Mouse (Mus musculus) limb, embryonic 12.5 days (tissue): ENCODE data around the gene Chd2. TPM values are rescaled to one million over a fixed set of nuclear protein-coding genes. Genes with fewer than 3 reads are reported as not detected.

Experiments used
- ATAC-seq: fragments of 200-750 bp; cut with Nextera tagmentation; 2 replicates; pipeline ENCODE4 v1.8.0; 2017; ENCODE audit warnings: low read depth, moderate TSS enrichment; ENCODE audit not compliant: insufficient number of reproducible peaks, insufficient read depth, low FRiP score, low TSS enrichment
- H3K27ac ChIP-seq: fragments of 300-500 bp; sonication (generic); 2 replicates; pipeline ENCODE4 v1.5.1; 2016; ENCODE audit warnings: mild to moderate bottlenecking, moderate library complexity
- H3K27me3 ChIP-seq: fragments of 300-500 bp; sonication (generic); 2 replicates; pipeline ENCODE4 v1.6.1; 2016; ENCODE audit warnings: mild to moderate bottlenecking, moderate library complexity
- H3K36me3 ChIP-seq: fragments of 300-500 bp; sonication (generic); 2 replicates; pipeline ENCODE4 v1.6.1; 2016; ENCODE audit warnings: mild to moderate bottlenecking, moderate library complexity
- H3K4me1 ChIP-seq: fragments of 300-500 bp; sonication (generic); replicated peaks from 2 replicates; pipeline ENCODE4 v1.6.1; 2016
- H3K4me2 ChIP-seq: fragments of 300-500 bp; sonication (generic); 2 replicates; pipeline ENCODE4 v1.6.1; 2016; ENCODE audit warnings: mild to moderate bottlenecking, moderate library complexity
- H3K4me3 ChIP-seq: fragments of 300-500 bp; sonication (generic); replicated peaks from 2 replicates; pipeline ENCODE4 v1.5.1; 2016; ENCODE audit warnings: mild to moderate bottlenecking
- H3K9ac ChIP-seq: fragments of 300-500 bp; sonication (generic); replicated peaks from 2 replicates; pipeline ENCODE4 v1.6.1; 2016; ENCODE audit warnings: mild to moderate bottlenecking, moderate library complexity
- H3K9me3 ChIP-seq: fragments of 300-500 bp; sonication (generic); 2 replicates; pipeline ENCODE4 v1.6.1; 2016; ENCODE audit warnings: mild to moderate bottlenecking, moderate library complexity
- WGBS: fragments of 180-500 bp; shearing (Covaris S2); methylation state at CpG from one replicate; pipeline ENCODE4 v1.1.7; 2016; 5-methylcytosine and 5-hydroxymethylcytosine counted together
- polyA plus RNA-seq: library from polyadenylated mRNA; unstranded; fragments of >200 nt; fragmentation: Nextera tagmentation; extraction: Ambion mirVana; gene quantifications from 2 replicates; pipeline ENCODE4 v1.2.1, GENCODE M21; 2016

The Chd2 gene
- polyA plus RNA-seq, 1 experiment from 2014 or later = 70.3 TPM

GRCm38 (mm10) chr7:73478157-73479058 is 63.2 kb downstream of the Chd2 start:
- no peaks in the 10 kb centered on the region for H3K9me3 ChIP-seq
- H3K4me1 ChIP-seq = no peaks in the 10 kb centered on the region
- H3K9ac ChIP-seq = no peak overlapping the region
- H3K27me3 ChIP-seq = no peaks in the 10 kb centered on the region
- WGBS = 86% methylated on average over 11 of the region's 11 CpGs
- no peak overlapping the region for H3K4me2 ChIP-seq
- no peak overlapping the region for H3K4me3 ChIP-seq
- ATAC-seq = no peak
- peaks cover 97% of the 10 kb centered on the region for H3K36me3 ChIP-seq
- no peak overlapping the region for H3K27ac ChIP-seq

GRCm38 (mm10) chr7:73467741-73468140 is 73.9 kb downstream of the Chd2 start:
- WGBS = 95% methylated on average over 3 of the region's 3 CpGs

GRCm38 (mm10) chr7:73463546-73463945 is 78.1 kb downstream of the Chd2 start:
- Histone ChIP-seq H3K4me1 (no peaks in the 10 kb centered on the region), H3K9me3 (no peaks in the 10 kb centered on the region), H3K36me3 (peaks cover 93% of the 10 kb centered on the region), H3K4me2 (no peak overlapping the region), H3K9ac (no peak overlapping the region), H3K27me3 (no peaks in the 10 kb centered on the region), H3K27ac (no peak overlapping the region), H3K4me3 (no peak overlapping the region)
- 86% methylated on average over 2 of the region's 2 CpGs for WGBS
- no peak for ATAC-seq

More at GRCm38 (mm10) chr7:73467741-73468140, 73.9 kb downstream of the Chd2 start:
- Histone ChIP-seq H3K4me2 (no peak overlapping the region), H3K27me3 (no peaks in the 10 kb centered on the region), H3K27ac (no peak overlapping the region), H3K9me3 (no peaks in the 10 kb centered on the region), H3K36me3 (peaks cover 93% of the 10 kb centered on the region), H3K4me3 (no peak overlapping the region), H3K4me1 (no peaks in the 10 kb centered on the region), H3K9ac (no peak overlapping the region)
- ATAC-seq = no peak

- no peak overlapping the region for H3K4me2 ChIP-seq
- WGBS = 91% methylated on average over 12 of the region's 12 CpGs
- H3K4me1 ChIP-seq = no peaks in the 10 kb centered on the region
- H3K27ac ChIP-seq = no peak overlapping the region
- H3K36me3 ChIP-seq = peaks cover 98% of the 10 kb centered on the region
- H3K9me3 ChIP-seq = no peaks in the 10 kb centered on the region
- no peak for ATAC-seq
- H3K27me3 ChIP-seq = no peaks in the 10 kb centered on the region
- H3K4me3 ChIP-seq = no peak overlapping the region
- H3K9ac ChIP-seq = no peak overlapping the region
Measured at GRCm38 (mm10) chr7:73454113-73454512, 87.5 kb downstream of the Chd2 start.

GRCm38 (mm10) chr7:73452187-73452808 is 89.3 kb downstream of the Chd2 start:
- H3K9ac ChIP-seq = no peak overlapping the region
- H3K4me2 ChIP-seq = no peak overlapping the region
- 95% methylated on average over 3 of the region's 3 CpGs for WGBS
- ATAC-seq = no peak
- H3K27me3 ChIP-seq = no peaks in the 10 kb centered on the region
- peaks cover 98% of the 10 kb centered on the region for H3K36me3 ChIP-seq
- no peak overlapping the region for H3K27ac ChIP-seq
- no peak overlapping the region for H3K4me3 ChIP-seq
- no peaks in the 10 kb centered on the region for H3K4me1 ChIP-seq
- no peaks in the 10 kb centered on the region for H3K9me3 ChIP-seq

- H3K4me3 ChIP-seq = no peak overlapping the region
- H3K9ac ChIP-seq = no peak overlapping the region
- peaks cover 98% of the 10 kb centered on the region for H3K36me3 ChIP-seq
- H3K4me1 ChIP-seq = no peaks in the 10 kb centered on the region
- no peak overlapping the region for H3K27ac ChIP-seq
- WGBS = 96% methylated on average over 4 of the region's 4 CpGs
- no peak for ATAC-seq
- H3K9me3 ChIP-seq = no peaks in the 10 kb centered on the region
- H3K4me2 ChIP-seq = no peak overlapping the region
- H3K27me3 ChIP-seq = no peaks in the 10 kb centered on the region
Measured at GRCm38 (mm10) chr7:73451594-73451993, 90.0 kb downstream of the Chd2 start.

GRCm38 (mm10) chr7:73442246-73442645 is 99.4 kb downstream of the Chd2 start:
- no peak overlapping the region for H3K27ac ChIP-seq
- H3K4me3 ChIP-seq = no peak overlapping the region
- H3K9ac ChIP-seq = no peak overlapping the region
- H3K9me3 ChIP-seq = no peaks in the 10 kb centered on the region
- ATAC-seq = no peak
- 97% methylated on average over 4 of the region's 4 CpGs for WGBS
- no peaks in the 10 kb centered on the region for H3K4me1 ChIP-seq
- no peaks in the 10 kb centered on the region for H3K27me3 ChIP-seq
- no peak overlapping the region for H3K4me2 ChIP-seq
- peaks cover 99% of the 10 kb centered on the region for H3K36me3 ChIP-seq

- WGBS = 93% methylated on average over 3 of the region's 3 CpGs
- H3K9me3 ChIP-seq = no peaks in the 10 kb centered on the region
- peaks cover 99% of the 10 kb centered on the region for H3K36me3 ChIP-seq
- no peak for ATAC-seq
- H3K27ac ChIP-seq = no peak overlapping the region
- H3K27me3 ChIP-seq = no peaks in the 10 kb centered on the region
- no peak overlapping the region for H3K9ac ChIP-seq
- no peak overlapping the region for H3K4me3 ChIP-seq
- no peaks in the 10 kb centered on the region for H3K4me1 ChIP-seq
- no peak overlapping the region for H3K4me2 ChIP-seq
Measured at GRCm38 (mm10) chr7:73441802-73442201, 99.8 kb downstream of the Chd2 start.

GRCm38 (mm10) chr7:73435685-73436084 is 105.9 kb downstream of the Chd2 start:
- ATAC-seq = no peak
- H3K4me2 ChIP-seq = no peak overlapping the region
- H3K9ac ChIP-seq = no peak overlapping the region
- no peaks in the 10 kb centered on the region for H3K27me3 ChIP-seq
- H3K27ac ChIP-seq = no peak overlapping the region
- H3K4me1 ChIP-seq = no peaks in the 10 kb centered on the region
- no peaks in the 10 kb centered on the region for H3K9me3 ChIP-seq
- 68% methylated on average over 12 of the region's 12 CpGs for WGBS
- peaks cover 85% of the 10 kb centered on the region for H3K36me3 ChIP-seq
- H3K4me3 ChIP-seq = no peak overlapping the region

GRCm38 (mm10) chr7:73434336-73434677 is 107.3 kb downstream of the Chd2 start:
- no peak overlapping the region for H3K4me2 ChIP-seq
- 83% methylated on average over 2 of the region's 2 CpGs for WGBS
- peaks cover 85% of the 10 kb centered on the region for H3K36me3 ChIP-seq
- H3K4me1 ChIP-seq = no peaks in the 10 kb centered on the region
- H3K27me3 ChIP-seq = no peaks in the 10 kb centered on the region
- no peak overlapping the region for H3K4me3 ChIP-seq
- H3K9me3 ChIP-seq = no peaks in the 10 kb centered on the region
- ATAC-seq = no peak
- no peak overlapping the region for H3K9ac ChIP-seq
- H3K27ac ChIP-seq = no peak overlapping the region

- Histone ChIP-seq H3K4me2 (no peak overlapping the region), H3K27me3 (no peaks in the 10 kb centered on the region), H3K9me3 (no peaks in the 10 kb centered on the region), H3K4me3 (no peak overlapping the region), H3K9ac (no peak overlapping the region), H3K27ac (no peak overlapping the region), H3K36me3 (peaks cover 85% of the 10 kb centered on the region), H3K4me1 (no peaks in the 10 kb centered on the region)
- ATAC-seq = no peak
- 78% methylated on average over 6 of the region's 6 CpGs for WGBS
Measured at GRCm38 (mm10) chr7:73433637-73434335, 107.8 kb downstream of the Chd2 start.
